Mouse (Mus musculus) regulatory T cell (primary cell): ENCODE data around the gene Chst11.

Source experiments
- in situ Hi-C: fragments of 300-600 bp; cut with MboI, MseI; formaldehyde crosslinking; loops from one replicate; pipeline ENCODE4 v1.15.1; 2025; ENCODE audit warnings: high pct_unique_total_duplicates

Gene Chst11

GRCm38 (mm10) chr10:82984950-82985699 is at the start of gene Chst11:
Chst11 (plus strand) TSS chr10:82985498.
- in situ Hi-C loops: no loop called here

- in situ Hi-C loops: no loop called here
These were observed 49.5 kb upstream of the Chst11 start for GRCm38 (mm10) chr10:82935774-82936173.

GRCm38 (mm10) chr10:82953415-82953814 is 31.9 kb upstream of the Chst11 start:
- in situ Hi-C loops: no loop called here

- in situ Hi-C loops: no loop called here
These were observed 30.2 kb upstream of the Chst11 start for GRCm38 (mm10) chr10:82955117-82955516.

GRCm38 (mm10) chr10:82958218-82958761 is 27.0 kb upstream of the Chst11 start:
- in situ Hi-C loops: no loop called here

DNA sequence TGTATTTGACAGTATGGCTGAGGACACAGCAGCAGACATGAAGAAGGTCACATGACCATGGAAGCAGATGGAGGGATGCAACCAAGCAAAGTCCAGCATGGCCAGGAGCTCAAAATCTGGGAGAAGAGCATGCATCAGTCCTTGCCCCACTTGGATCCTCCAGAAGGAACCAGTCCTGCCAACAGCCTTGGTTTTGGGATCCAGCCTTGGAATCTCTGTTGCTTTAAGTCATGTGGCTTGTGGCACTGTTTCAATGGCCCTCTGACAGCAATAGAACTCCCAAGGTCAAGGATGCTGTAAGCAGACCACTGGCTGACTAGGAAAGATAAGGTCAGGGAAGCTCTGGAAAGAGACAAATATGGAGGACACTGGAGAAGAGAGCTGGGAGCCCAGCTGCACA is 26.0 kb upstream of the Chst11 start:
- in situ Hi-C loops: no loop called here

- in situ Hi-C loops: no loop called here
These were observed 24.0 kb upstream of the Chst11 start for GRCm38 (mm10) chr10:82961302-82961701.

GRCm38 (mm10) chr10:82962018-82962417 is 23.3 kb upstream of the Chst11 start:
- in situ Hi-C loops: no loop called here

DNA sequence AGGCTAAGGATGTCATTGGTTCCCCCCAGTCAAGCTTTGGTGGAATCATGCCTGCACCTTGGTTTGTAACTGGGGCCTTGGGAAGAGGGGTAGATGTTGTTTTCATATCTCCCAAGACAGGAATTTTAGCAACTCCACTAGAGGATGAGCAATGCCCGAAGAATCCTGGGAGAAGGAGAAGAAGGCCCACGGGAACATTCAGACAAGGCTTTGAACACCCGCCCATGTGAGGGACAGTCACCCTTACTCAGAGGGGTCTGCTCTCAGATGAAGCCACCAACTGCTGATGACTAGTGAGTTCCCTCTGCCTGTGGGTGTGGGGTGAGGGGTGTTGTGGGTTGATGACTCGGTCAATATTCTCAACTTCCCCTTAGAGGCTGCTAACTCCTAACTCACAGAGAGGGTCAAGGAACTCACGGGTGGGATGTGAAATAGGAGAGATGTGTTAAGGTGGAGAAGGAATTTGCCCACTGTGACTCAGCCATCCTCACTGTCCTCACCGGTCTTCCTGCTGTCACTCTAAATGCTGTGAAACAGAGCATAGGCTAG is 22.8 kb upstream of the Chst11 start:
- in situ Hi-C loops: no loop called here

GRCm38 (mm10) chr10:82964491-82964890 is 20.8 kb upstream of the Chst11 start:
- in situ Hi-C loops: no loop called here

DNA sequence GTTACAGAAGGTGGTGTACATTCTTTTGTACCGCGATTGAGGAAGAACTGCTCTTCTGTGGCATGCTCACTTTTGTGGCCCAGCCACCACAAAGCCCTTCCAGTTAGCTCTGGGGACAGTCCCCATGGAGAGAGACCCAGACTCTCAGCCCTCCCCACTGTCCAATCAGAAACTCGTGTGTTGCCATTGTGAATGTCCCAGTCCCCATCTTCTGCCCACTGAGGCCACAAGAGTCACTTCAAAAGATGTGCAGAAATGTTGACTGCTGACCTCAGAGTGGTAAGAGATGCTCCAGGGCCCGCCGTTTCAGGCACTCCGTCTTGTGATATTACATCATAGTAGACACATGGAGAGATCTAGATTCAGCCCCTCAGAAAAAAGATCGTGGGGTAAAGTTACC is 18.6 kb upstream of the Chst11 start:
- in situ Hi-C loops: no loop called here

- in situ Hi-C loops: no loop called here
These were observed 15.7 kb upstream of the Chst11 start for GRCm38 (mm10) chr10:82969612-82970011.

DNA sequence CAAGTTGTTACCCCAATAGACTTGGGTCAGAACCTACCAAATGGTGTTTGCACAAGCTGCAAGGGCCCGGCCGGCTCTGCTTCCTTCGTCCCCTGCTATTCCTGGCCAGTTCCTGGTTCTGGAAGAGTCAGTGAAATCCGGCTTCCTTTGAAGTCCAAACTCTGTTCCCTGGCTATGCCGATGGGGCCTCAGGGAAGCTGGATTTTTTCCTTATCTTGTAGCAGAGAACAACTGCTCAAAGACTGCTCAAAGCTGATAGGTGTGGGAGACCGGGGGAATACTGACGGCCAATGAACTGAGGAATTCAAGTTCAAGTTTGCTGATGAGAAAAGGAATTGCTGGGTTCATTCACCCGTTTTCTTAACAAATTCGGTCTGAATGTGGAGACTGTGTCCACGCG is 13.7 kb upstream of the Chst11 start:
- in situ Hi-C loops: no loop called here

DNA sequence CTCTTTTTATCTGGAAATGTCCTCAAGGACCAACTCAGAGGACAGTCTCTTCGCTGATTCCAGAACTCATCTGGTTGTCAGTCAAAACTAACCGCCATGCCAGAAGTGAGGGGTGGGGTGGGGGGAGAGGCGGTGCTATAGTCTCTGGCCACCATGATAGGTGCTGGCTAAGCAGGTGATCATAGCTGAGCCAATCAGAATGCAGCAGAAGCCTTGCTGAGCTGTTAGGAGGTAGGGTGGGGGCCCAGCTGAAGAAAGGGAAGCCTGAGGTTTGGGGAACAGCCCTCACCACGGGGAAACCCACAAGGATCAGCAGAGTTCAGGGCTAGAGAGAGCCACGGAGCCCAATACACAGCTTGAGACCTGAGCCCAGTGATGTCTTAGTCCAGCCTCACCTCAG is 11.1 kb upstream of the Chst11 start:
- in situ Hi-C loops: no loop called here

- in situ Hi-C loops: no loop called here
These were observed 10.6 kb upstream of the Chst11 start for GRCm38 (mm10) chr10:82974627-82975177.

DNA sequence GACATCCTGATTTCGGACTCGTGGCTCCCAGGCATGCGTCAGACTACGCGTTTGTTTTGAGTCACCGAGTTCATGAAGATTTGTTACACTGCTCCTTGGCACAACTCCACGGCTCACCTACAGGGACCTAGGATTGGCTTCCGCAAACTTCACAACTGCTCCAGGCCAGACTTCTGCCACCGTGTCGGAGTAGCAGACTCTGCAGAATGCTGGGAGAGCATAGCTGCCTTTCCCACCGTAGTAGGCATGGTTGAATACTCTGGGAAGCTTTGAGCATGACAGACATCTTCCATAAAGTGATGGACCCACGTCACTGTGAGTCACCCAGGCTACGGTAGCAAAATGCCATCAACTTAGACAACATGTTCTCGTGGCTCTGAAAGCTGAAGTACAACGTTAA is 9.5 kb upstream of the Chst11 start:
- in situ Hi-C loops: no loop called here

GRCm38 (mm10) chr10:82982286-82982685 is 3.0 kb upstream of the Chst11 start:
- in situ Hi-C loops: no loop called here

- in situ Hi-C loops: no loop called here
These were observed 418 bp downstream of the Chst11 start for GRCm38 (mm10) chr10:82985700-82986131.

- in situ Hi-C loops: no loop called here
These were observed 1.1 kb downstream of the Chst11 start for GRCm38 (mm10) chr10:82986251-82986992.

- in situ Hi-C loops: no loop called here
These were observed 1.7 kb downstream of the Chst11 start for GRCm38 (mm10) chr10:82986993-82987349.

GRCm38 (mm10) chr10:82987394-82987793 is 2.1 kb downstream of the Chst11 start:
- in situ Hi-C loops: no loop called here

GRCm38 (mm10) chr10:82989418-82990025 is 4.2 kb downstream of the Chst11 start:
- in situ Hi-C loops: no loop called here
